Mouse (Mus musculus): ENCODE measurements at regions not wholly inside any gene's neighbourhood (a gene's known extent, or its start where the extent isn't known, plus 50 kb on each side); places are given as distances from the start of the nearest gene placed in this dataset.
"Not testable (repeated sequence)": the region's sequence is repeated elsewhere in the genome, so short reads cannot be mapped to it uniquely, and the experiment has no call there.

DNA sequence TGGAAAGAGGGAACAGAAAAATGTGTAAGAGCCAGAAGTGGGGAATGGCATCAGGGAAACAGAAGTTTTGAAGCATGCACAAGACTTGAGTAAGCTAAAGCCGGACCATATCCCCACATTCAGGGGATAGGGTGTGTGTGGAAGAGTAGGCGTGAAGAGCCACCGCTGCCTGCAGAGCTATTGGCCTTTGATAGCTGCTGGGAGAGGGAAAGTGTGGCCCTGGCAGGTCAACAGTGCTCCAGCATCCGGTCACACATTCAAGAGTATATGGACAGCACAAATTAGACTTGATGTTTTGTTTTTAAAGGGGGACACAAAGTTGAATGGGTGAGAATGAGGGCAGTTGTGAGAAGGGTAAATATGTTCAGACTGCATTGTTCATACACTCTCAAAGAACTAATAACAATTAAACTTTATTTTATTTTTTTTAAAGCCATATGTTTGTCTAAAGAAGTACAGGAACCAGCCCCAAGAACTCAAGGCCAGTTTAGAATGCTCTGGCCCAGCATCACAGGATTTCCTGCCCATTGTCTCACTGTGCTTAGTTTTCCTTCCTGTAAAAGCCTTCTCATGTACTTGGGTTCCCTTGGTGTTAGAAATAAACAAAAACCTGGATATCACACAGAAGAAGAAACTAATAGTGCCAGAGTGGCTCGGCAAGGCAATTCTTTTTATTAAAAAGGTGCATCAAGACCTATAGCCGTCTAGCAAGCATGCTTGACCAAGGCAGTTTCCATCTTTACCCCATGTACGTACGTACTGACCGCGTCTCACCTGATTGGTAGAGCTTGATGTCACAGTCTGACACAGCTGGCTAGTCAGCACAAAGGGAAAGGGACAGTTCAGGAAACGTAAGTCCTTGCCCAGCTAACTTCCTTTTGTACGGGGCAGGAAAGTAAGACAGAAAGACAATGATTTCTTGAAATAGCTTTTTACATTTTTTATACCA is 144.6 kb upstream of the Rbbp6 start:
- DNase-seq: peak; percentile 53 to 57

DNA sequence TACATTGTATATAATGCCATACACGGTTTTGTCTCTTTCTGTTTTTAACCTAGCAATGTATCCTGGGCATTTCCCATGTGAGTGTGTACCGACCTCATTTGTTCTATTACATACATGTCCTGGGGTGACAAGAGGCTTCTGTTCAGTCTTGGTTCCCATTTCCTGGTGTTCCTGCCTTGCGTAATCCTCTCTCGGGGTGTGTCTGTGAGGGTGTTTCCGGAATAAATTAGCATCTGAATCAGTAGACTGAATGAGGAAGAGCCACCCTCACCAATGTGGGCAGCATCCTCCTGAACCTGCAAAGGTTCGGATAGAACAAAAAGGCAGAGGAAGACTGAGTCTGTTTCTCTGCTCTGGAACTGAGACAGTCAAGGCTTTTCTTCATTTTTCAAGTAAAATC is 142.1 kb upstream of the Rbbp6 start:
- DNase-seq: peak in 1 of 2 experiments; percentile 21

DNA sequence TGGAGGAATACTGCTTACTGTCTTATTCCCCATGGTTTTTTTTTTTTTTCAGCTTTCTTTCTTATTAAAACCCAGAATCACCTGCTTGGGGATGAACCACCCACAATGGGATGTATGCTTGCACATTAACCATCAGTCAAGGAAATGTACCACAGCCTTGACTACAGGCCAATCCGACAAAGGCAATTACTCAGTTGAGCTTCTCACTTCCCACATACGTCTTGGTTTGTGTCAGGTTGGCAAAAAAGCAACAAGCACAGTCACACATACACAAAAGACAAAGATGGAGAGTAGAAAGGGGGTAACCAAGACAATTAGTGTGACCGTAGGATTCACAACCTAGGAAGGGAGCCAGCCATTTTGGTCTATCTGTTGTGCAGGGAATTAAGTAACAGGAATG is 126.4 kb upstream of the Rbbp6 start:
- DNase-seq: no peak

DNA sequence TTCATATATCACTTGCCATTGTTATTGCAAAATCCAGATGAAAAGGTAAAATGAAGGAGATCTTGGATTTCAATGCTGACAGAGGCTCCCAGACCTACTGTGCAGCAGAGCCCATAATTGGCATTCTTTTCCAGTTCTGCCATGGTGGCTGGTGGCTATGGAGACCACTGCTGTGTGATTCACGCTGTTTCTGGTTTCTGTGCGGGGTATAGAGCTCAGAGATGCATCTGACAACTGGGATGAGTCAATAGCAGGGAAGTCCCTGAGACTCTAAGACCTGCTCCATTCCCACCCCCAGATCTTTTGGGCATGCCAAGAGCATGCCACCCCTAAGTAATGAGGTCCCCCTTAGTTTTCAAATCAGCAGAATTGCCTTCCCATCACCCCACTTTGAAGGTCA is 120.7 kb upstream of the Rbbp6 start:
- DNase-seq: no peak

DNA sequence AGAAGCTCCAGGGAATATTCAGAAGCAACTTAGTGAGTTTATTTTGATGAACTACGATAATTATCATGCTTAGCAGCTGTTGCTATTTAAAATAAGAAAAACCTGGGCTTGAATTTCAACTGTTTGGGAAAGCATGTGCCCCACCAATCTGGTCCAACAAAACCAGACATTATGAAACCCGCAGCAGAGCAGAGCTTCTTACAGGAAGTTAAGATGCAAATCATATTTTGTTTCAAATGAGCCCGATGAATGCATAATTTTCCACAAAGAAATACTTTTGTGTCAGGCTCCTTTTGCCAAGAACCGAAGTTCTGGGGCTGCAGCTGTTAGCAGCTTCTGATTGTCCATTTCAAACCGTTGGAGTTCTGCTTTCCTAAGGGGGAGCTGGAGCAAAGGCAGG is 118.1 kb upstream of the Rbbp6 start:
- DNase-seq: no peak

DNA sequence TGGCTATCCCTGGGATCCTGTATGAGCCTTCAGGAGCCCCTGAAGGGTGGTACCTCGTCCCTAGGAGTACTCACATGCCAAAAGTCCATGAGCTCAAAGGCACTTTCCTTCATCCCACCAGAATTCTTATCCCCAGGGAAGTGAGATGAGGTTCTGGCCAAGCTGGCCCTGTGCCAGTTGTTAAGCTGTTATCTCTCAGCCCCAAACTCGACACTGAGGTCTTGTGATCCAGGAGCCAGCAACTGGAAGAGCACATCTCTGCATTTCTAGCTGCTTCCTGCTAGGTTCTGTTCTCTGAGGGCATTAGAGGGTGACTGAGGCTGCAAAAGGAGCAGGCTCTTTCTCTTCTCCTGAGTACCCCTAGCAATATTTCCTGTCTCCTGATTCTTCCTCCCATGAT is 92.1 kb upstream of the Rbbp6 start:
- DNase-seq: no peak

DNA sequence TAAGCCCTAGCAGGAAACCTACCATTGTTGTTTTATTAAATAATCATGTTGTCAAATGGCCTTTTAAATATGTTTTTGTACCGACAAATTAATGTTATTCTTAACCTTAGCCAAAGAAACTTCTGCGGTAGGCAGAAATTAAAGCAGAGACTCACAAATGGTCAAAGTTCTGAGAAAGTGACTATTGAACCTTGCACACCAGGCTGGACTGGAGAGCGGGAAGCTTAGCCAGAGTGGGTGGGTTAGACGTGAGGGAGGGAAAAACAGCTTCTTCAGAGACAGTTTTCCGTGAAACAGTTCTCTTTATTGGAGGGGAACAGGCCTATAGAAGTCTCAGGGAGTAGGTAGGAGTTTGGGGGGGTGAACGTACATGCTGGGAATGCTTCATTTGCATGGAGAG is 89.2 kb upstream of the Rbbp6 start:
- no peak for DNase-seq

DNA sequence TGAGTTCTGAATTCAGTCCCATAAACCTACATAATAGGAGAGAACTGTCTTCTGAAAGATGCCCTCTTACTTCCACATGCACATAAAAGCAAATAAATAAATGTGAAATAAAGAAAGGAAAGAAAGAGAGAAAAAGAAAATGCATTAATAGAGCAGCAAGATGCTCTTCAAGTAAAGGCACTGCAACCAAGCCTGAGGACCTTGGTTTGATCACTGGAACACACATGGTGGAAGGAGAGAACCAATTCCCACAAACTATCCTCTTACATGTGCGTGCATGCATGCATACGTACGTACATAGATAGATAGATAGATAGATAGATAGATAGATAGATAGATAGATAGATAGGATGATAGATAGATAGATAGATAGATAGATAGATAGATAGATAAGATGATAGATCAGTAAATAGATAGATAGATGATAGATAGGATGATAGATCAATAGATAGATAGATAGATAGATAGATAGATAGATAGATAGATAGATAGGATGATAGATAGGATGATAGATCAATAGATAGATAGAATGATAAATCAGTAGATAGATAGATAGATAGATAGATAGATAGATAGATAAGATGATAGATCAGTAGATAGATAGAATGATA is 83.5 kb upstream of the Rbbp6 start:
- not testable (repeated sequence) for DNase-seq

DNA sequence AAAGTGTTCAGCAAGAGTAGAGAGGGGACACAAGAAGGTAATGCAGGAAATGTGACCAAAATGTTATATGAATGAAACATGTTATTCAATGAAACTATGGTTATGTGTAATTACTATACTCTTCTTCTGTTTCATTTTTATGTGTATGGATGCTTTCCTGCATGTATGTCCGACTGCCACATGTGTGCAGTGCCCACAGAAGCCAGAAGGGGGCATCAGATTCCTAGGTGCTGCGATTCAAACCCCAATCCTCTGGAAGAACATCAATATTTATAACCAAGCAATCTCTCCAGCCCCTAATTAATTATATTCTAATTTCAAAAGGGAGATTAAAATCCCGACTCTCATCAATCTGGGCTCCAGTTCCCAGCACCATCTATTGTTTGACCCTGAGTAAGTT is 78.7 kb upstream of the Rbbp6 start:
- no peak for DNase-seq

DNA sequence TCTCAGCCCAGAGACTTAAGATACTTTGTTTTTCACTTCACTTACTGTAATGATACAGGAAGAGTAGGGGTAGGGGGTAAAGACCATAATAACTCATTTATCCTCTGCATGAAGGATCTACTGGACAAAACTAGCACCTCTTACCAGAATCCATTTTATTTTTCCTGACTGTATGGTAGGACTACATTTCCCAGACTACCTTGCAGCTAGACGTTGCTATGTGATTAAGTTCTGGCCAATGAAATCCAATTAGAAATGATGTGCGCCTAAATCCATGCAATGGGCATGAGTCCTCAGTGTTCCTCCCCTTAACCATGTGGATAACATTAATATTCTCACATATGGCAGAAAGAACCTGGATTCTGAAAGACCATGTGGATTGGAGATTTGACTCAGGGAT is 68.3 kb upstream of the Rbbp6 start:
- DNase-seq: no peak

DNA sequence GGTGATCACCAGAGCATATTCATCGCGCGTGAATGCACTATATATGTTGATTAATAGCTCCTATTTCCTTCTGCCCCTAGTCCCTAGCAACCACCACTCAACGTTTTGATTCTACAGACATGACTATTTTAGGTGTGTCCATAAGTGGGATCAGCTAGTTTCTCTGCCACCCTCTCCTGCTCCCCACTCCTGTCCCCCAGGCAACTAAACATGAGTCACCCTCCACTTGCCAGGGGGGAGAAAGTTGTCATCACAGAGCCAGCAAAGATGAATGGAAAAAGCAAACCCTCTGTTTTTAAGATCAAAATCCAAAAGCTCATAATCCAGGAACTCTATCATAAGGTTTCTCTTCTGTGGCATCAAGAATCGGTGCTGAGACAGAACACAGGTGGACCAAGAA is 59.4 kb upstream of the Rbbp6 start:
- no peak for DNase-seq

DNA sequence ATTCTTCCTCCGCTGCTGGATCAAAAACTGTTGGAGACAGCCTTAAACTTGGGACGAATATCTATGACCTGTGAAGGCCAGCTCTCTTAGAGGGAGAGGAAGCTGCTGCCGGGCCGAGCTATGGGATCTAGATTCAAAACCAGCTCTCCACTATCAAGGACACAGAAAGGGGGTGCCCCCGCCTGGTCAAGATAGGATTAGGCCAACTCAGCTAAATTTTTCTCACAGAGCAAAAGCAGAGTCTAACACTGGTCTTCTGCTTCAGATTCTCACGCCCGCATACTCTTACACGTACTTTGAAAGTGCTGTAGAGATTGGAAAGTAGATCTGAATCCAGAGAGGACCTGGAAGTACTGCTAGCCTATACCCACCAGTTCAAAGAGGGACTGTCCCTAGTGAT is 56.2 kb upstream of the Rbbp6 start:
- DNase-seq: peak in 1 of 2 experiments; percentile 19

Data from B cell, adult 2 months (primary cell).